Mouse (Mus musculus) layer of hippocampus, postnatal 14 days (tissue): ENCODE measurements around the gene Nipa1. TPM values are rescaled to one million over a fixed set of nuclear protein-coding genes. Genes with fewer than 3 reads are reported as not detected.

ENCODE experiments used
- DNase-seq, 2 experiments: peaks; one replicate each; pipeline ENCODE4 v3.0.0; 2021 to 2022; ENCODE audit warnings: low spot score in 2 of 2, mixed read lengths in 1 of 2
- total RNA-seq, 2 experiments: library from RNA; stranded (reverse); gene quantifications; 2 replicates each; pipeline ENCODE4 v1.2.3; 2021

The Nipa1 gene
- total RNA-seq, 2 experiments from 2014 or later = 69.3 to 72.7 TPM

DNA sequence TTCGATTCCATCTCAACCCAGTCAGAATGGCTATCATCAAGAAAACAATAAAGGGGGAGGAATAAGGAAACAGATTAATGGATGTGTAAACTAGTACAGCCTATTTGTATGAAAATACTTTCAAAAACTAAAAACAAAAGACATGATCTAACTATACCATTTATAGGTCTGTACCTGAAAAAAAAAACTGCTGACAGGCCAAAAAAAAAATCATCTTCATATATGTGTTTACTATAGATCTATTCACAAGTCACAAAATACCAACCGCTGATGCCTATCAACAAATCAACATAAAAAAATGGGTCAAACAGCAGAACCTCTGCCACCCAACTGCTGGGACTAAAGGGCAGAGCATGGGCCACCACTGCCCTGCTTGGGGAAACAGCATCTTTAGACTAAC lies 63.7 kb downstream of the Nipa1 start:
- DNase-seq = no peak

DNA sequence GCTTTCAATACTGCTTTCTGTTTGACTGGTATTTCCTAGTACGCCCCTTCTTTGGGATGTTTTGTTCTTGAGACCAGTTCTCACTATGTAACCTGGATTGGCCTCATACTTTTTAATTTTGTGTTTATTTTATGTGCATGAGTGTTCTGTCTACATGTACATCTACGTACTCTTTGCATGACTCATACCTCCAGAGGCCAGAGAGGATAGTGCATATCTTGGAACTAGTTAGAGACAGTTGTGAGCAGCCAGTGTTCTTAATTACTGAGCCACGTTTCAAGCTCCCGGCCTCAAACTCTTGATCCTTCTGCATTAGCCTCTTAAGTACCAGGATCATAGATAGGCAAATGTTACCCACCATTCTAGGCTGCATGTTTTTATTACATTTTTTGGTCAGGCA lies 81.4 kb downstream of the Nipa1 start:
- DNase-seq = no peak

DNA sequence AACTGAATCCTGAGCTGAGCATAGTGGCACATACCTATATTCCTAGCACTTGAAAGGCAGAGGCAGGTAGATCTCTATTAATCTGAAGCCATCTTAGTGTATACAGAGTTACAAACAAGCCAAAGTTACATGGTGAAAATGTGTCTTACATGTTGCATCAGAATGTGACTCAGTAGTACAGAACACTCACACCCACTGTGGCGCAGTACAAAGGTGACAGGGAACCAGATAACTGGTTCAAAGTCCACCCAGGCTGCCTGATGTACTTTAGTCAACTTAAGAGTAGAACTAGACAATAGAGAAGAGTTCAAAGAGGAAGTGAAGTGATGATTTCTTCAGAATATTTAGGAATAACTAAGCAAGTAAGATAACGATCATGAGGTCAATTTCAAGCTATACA lies 84.7 kb downstream of the Nipa1 start:
- DNase-seq = no peak

DNA sequence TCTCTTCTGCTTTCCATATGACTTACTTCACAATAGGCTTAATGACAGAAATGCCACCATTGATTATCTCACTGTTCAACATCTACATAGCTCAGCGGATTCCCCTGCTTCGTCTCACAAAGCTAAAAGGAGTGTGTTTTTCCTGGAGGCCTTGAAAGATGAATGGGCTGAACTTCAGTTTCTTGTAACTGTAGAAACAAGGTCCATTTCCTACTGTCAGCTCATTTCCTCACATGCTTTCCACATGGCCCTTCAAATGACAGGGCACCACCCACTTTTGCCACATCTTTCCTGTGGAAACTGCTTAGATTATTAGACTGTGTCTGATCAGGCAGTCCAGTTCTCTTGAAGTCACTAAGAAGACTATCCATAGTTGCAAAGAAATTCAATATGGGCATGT lies 91.1 kb downstream of the Nipa1 start:
- no peak for DNase-seq

Other genes starting within 250 kb of the Nipa1 start
- gene Tubgcp5, start 225.8 kb downstream of the Nipa1 start, total RNA-seq = 10 to 100 TPM; 25.3 to 27.1 TPM
- 100 to 1,000 TPM; 119 to 121 TPM for gene Cyfip1, start 178.2 kb downstream of the Nipa1 start, total RNA-seq
- gene Nipa2, start 57.5 kb downstream of the Nipa1 start, total RNA-seq = 10 to 100 TPM; 63.0 to 63.3 TPM
- gene Herc2, start 30.2 kb upstream of the Nipa1 start, total RNA-seq = 100 to 1,000 TPM; 139 to 154 TPM
- 1 to 10 TPM in 1 of 2 experiments, under 1 TPM in 1; 0.81 to 1.2 TPM for gene Oca2, start 219.8 kb upstream of the Nipa1 start, total RNA-seq